Mouse (Mus musculus) ES-E14 (cell line): ENCODE results near the gene Chp1. TPM values are rescaled to one million over a fixed set of nuclear protein-coding genes. Genes with fewer than 3 reads are reported as not detected.
"Not testable (repeated sequence)": the region's sequence is repeated elsewhere in the genome, so short reads cannot be mapped to it uniquely, and the experiment has no call there.

Experiments
- DNase-seq: peaks from one replicate; pipeline ENCODE4 v3.0.0-alpha.2; 2013; ENCODE audit warnings: low read depth, low spot score
- H3K27ac ChIP-seq: 2 replicates; pipeline ENCODE4 v1.5.1; 2012; ENCODE audit warnings: low read depth, mild to moderate bottlenecking, low read length, moderate library complexity, mixed read lengths; ENCODE audit not compliant: poor library complexity, insufficient read depth, severe bottlenecking
- H3K36me3 ChIP-seq: 2 replicates; pipeline ENCODE4 v1.6.1; 2012; ENCODE audit warnings: mild to moderate bottlenecking, low read length, moderate library complexity, mixed read lengths; ENCODE audit not compliant: control insufficient read depth, poor library complexity, insufficient read depth, severe bottlenecking
- H3K4me1 ChIP-seq, 2 experiments: fragments of 150-350 bp in 1 of 2; sonication (generic) in 1 of 2; 2 replicates each; pipeline ENCODE4 v1.6.1; 2012; ENCODE audit warnings: low read length in 2 of 2, mild to moderate bottlenecking in 1 of 2, mixed read lengths in 1 of 2; ENCODE audit not compliant: control insufficient read depth in 2 of 2, insufficient read depth in 2 of 2, poor library complexity in 1 of 2
- H3K4me3 ChIP-seq, 2 experiments: fragments of 150-350 bp in 1 of 2; sonication (generic) in 1 of 2; 2 replicates each; pipeline ENCODE4 v1.5.1; 2012; ENCODE audit warnings: low read length in 2 of 2, low read depth in 1 of 2, mild to moderate bottlenecking in 1 of 2, mixed read lengths in 1 of 2; ENCODE audit not compliant: insufficient read depth in 1 of 2, poor library complexity in 1 of 2, severe bottlenecking in 1 of 2
- H3K9ac ChIP-seq: 2 replicates; pipeline ENCODE4 v1.6.1; 2012; ENCODE audit warnings: low read depth, mild to moderate bottlenecking, low read length, mixed read lengths; ENCODE audit not compliant: poor library complexity, insufficient read depth, severe bottlenecking
- H3K9me3 ChIP-seq: fragments of 150-350 bp; sonication (generic); 2 replicates; pipeline ENCODE4 v1.6.1; 2012; ENCODE audit warnings: low read depth, mild to moderate bottlenecking, low read length; ENCODE audit not compliant: control insufficient read depth, insufficient read depth
- CHD2 ChIP-seq: IDR thresholded peaks from 2 replicates; pipeline ENCODE4 v1.6.1; 2014; ENCODE audit warnings: mild to moderate bottlenecking, low read depth, low read length, inconsistent platforms
- HCFC1 ChIP-seq: IDR thresholded peaks from 2 replicates; pipeline ENCODE4 v1.6.1; 2012; ENCODE audit warnings: low read length, inconsistent platforms, borderline replicate concordance; ENCODE audit not compliant: insufficient read depth
- MAFK ChIP-seq: IDR thresholded peaks from 2 replicates; pipeline ENCODE4 v1.6.1; 2014; ENCODE audit warnings: mild to moderate bottlenecking, low read depth, low read length, inconsistent platforms; ENCODE audit not compliant: insufficient read depth
- ZC3H11A ChIP-seq: IDR thresholded peaks from 2 replicates; pipeline ENCODE4 v1.6.1; 2012; ENCODE audit warnings: low read depth, mild to moderate bottlenecking, inconsistent platforms, low read length, borderline replicate concordance
- ZNF384 ChIP-seq: IDR thresholded peaks from 2 replicates; pipeline ENCODE4 v1.6.1; 2012; ENCODE audit warnings: low read depth, low read length, inconsistent platforms
- in situ Hi-C, 2 experiments: fragments of 600-800 bp; cut with MboI; formaldehyde crosslinking; loops; one replicate each; pipeline ENCODE4 v1.15.1; 2025; ENCODE audit warnings: low sequenced_read_pairs in 2 of 2, inconsistent platforms in 1 of 2; ENCODE audit not compliant: unreplicated experiment in 2 of 2
- total RNA-seq: library from RNA; depleted of rRNA; stranded (reverse); fragments of 300-350 nt; gene quantifications from 2 replicates; pipeline ENCODE4 v1.2.3, GENCODE M21; 2012

The Chp1 gene
- total RNA-seq, 1 experiment: 29.7 TPM

DNA sequence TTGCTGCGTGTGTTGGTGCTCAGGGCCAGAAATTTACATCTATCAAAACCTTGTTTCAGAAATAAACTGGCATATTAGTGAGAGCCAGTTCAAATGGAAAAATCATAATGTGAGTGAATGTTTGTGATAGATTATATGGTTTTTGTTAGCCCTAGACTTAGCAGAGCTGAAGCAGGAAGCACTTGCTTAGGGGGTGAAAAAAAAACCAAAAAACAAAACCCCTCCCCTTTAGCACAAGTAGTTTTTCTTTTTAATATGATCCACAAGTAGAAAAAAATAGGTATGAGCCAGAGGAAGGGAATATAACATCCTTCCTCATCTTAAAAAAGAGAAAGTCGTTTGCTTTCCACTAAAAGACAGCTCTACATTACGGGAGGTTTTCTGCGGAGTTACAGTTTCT is 47.8 kb downstream of the Chp1 start:
- DNase-seq: no peak
- H3K9me3 ChIP-seq: no peaks in the 10 kb centered on the region
- no peak overlapping the region for H3K27ac ChIP-seq
- no peak for TF ChIP-seq MAFK
- TF ChIP-seq CHD2: no peak
- TF ChIP-seq ZC3H11A: no peak
- TF ChIP-seq ZNF384: no peak
- no peak for TF ChIP-seq HCFC1
- no peak overlapping the region; the same call in 1 of the 2 replicates for H3K9ac ChIP-seq
- H3K4me1 ChIP-seq: peaks cover 0 to 4% of the 10 kb centered on the region in 2 experiments; a peak in 1 of 4 replicates
- peaks cover 13% of the 10 kb centered on the region for H3K36me3 ChIP-seq
- in situ Hi-C loops: no loop called here
- peak overlapping the region; percentile 86 to 91; a peak in 3 of 4 replicates for H3K4me3 ChIP-seq

DNA sequence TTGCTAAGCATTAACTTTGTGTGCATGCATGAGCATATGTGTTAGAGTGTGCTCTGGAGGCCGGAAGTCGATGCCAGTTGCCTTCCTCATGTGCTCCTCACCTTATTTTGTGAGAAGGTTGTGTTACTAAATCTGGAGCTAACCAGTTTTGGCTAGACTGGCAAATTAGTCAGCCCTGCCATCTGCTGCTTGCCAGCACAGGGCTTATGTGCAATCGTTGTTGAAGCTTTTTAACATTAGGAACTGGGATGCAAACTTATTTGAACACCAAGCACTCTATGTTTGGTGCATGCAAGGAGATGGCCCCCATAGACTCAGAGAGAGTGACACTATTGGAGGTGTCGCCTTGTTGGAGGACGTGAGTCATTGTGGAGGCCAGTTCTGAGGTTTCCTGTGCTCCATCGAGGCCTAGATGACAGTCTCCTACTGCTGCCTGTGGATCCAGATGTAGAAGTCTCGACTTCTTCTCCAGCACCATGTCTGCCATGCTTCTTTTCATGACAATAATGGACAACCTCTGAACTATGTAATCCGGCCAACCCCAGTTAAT is 49.4 kb downstream of the Chp1 start:
- no peak overlapping the region for H3K4me3 ChIP-seq
- peaks cover 15% of the 10 kb centered on the region for H3K36me3 ChIP-seq
- TF ChIP-seq ZNF384 (no peak), HCFC1 (no peak), MAFK (no peak), ZC3H11A (no peak), CHD2 (no peak)

DNA sequence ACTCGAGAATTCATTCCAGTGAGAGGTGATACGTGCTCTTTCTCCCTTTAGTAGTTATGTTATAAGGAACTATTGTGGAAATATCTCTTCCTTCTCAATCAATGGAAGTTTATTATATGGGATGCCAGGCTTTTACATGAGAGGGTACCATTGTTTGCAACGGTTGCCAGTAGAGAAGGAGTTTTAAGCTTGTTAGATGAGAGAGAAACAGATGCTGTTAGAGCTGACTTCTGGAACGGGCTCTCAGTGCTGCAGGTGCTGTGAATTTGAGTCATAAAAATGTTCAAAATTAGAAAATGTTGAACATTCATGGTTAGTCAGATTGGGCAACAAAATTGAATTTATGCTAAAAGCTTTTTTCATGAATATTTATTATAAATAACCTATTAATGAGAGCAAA is 53.5 kb downstream of the Chp1 start:
- Histone ChIP-seq H3K9me3 (no peaks in the 10 kb centered on the region), H3K9ac (no peak overlapping the region), H3K4me3 (no peak overlapping the region), H3K27ac (no peak overlapping the region), H3K36me3 (peaks cover 17% of the 10 kb centered on the region), H3K4me1 (0 out of 4 replicates have a peak, but pooled peaks cover 0 to 2% of the 10 kb centered on the region in 2 experiments)
- TF ChIP-seq HCFC1: no peak
- no peak for TF ChIP-seq ZNF384
- TF ChIP-seq ZC3H11A: no peak
- TF ChIP-seq MAFK: no peak
- no peak for TF ChIP-seq CHD2
- in situ Hi-C loops: no loop called here
- DNase-seq: no peak

More for the DNA sequence above, 49.4 kb downstream of the Chp1 start:
- no peak for DNase-seq
- in situ Hi-C loops: no loop called here
- no peak overlapping the region for H3K27ac ChIP-seq
- no peak overlapping the region for H3K9ac ChIP-seq
- H3K4me1 ChIP-seq: peaks cover 2 to 4% of the 10 kb centered on the region in 2 experiments; a peak in 1 of 4 replicates
- no peaks in the 10 kb centered on the region for H3K9me3 ChIP-seq

DNA sequence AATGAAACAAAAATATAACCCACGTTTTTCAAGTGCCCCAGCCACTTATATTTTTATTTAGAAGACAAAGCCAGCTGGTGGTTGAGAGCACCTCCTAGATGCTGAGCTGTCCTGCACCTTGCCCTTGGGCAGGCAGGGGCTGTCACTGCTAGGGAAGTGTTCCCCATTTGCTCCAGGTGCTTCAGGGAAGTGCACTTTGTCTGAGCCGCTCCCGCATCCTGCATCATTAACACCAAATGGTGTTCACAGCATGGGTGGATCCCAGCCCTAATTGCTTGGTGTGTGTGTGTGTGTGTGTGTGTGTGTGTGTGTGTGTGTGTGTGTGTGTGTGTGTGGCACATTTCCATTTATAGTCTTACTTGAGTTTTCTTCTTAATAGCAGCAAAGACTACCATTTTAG is 54.1 kb downstream of the Chp1 start:
- H3K9me3 ChIP-seq, H3K9ac ChIP-seq, H3K4me3 ChIP-seq, H3K27ac ChIP-seq, DNase-seq, in situ Hi-C loops, H3K4me1 ChIP-seq: not testable (repeated sequence)
- peaks cover 17% of the 10 kb centered on the region for H3K36me3 ChIP-seq

DNA sequence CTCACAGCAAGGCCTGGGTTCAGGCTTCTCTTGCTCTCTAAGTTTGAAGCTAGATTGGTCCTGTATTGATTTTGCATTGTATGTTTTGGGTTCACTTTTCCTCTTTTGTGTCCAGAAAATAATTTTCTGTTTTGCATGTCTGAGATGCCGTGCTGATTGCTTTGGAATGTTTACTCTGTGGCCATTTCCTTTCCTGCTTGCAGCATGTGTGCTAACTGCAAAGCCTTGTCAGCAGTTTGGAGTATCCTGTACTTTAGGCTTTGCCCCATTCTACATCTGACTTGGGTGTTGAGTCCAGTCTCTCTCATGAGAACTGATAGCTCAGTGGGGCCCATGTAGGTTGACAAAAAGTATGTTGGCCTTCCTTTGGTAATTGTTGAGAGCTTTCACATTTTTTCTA is 55.0 kb downstream of the Chp1 start:
- no peak for DNase-seq
- no peak overlapping the region for H3K4me3 ChIP-seq
- no peaks in the 10 kb centered on the region for H3K9me3 ChIP-seq
- peaks cover 12% of the 10 kb centered on the region for H3K36me3 ChIP-seq
- in situ Hi-C loops: no loop called here
- H3K27ac ChIP-seq: no peak overlapping the region
- 0 out of 4 replicates have a peak, but pooled peaks cover 0 to 2% of the 10 kb centered on the region in 2 experiments for H3K4me1 ChIP-seq
- TF ChIP-seq MAFK (no peak), HCFC1 (no peak), ZC3H11A (no peak), CHD2 (no peak), ZNF384 (no peak)
- no peak overlapping the region for H3K9ac ChIP-seq
